Mouse (Mus musculus) midbrain, embryonic 15.5 days (tissue): ENCODE data around the gene Fntb. TPM values are rescaled to one million over a fixed set of nuclear protein-coding genes. Genes with fewer than 3 reads are reported as not detected.

Experiments used
- ATAC-seq: fragments of 200-750 bp; cut with Nextera tagmentation; replicated peaks from 2 replicates; pipeline ENCODE4 v1.8.0; 2017; ENCODE audit warnings: moderate TSS enrichment
- H3K27ac ChIP-seq: fragments of 300-500 bp; sonication (generic); 2 replicates; pipeline ENCODE4 v1.5.1; 2015; ENCODE audit warnings: mild to moderate bottlenecking, inconsistent platforms
- H3K27me3 ChIP-seq: fragments of 300-500 bp; sonication (generic); replicated peaks from 2 replicates; pipeline ENCODE4 v1.6.1; 2015; ENCODE audit warnings: inconsistent platforms
- H3K36me3 ChIP-seq: fragments of 300-500 bp; sonication (generic); replicated peaks from 2 replicates; pipeline ENCODE4 v1.6.1; 2015; ENCODE audit warnings: inconsistent platforms
- H3K4me1 ChIP-seq: fragments of 300-500 bp; sonication (generic); 2 replicates; pipeline ENCODE4 v1.6.1; 2015; ENCODE audit warnings: inconsistent platforms
- H3K4me2 ChIP-seq: fragments of 300-500 bp; sonication (generic); 2 replicates; pipeline ENCODE4 v1.6.1; 2015; ENCODE audit warnings: inconsistent platforms, mild to moderate bottlenecking, moderate library complexity
- H3K4me3 ChIP-seq: fragments of 300-500 bp; sonication (generic); 2 replicates; pipeline ENCODE4 v1.5.1; 2015; ENCODE audit warnings: mild to moderate bottlenecking, inconsistent platforms
- H3K9ac ChIP-seq: fragments of 300-500 bp; sonication (generic); 2 replicates; pipeline ENCODE4 v1.6.1; 2015; ENCODE audit warnings: mild to moderate bottlenecking, inconsistent platforms
- H3K9me3 ChIP-seq: fragments of 300-500 bp; sonication (generic); 2 replicates; pipeline ENCODE4 v1.6.1; 2016; ENCODE audit warnings: inconsistent platforms
- WGBS: fragments of 180-500 bp; shearing (Covaris S2); methylation state at CpG from one replicate; pipeline ENCODE4 v1.1.7; 2015; ENCODE audit warnings: mixed read lengths; 5-methylcytosine and 5-hydroxymethylcytosine counted together
- polyA plus RNA-seq: library from polyadenylated mRNA; unstranded; fragments of >200 nt; fragmentation: Nextera tagmentation; extraction: Ambion mirVana; gene quantifications from 2 replicates; pipeline ENCODE4 v1.2.1, GENCODE M21; 2015

Gene Fntb
- polyA plus RNA-seq, 1 experiment from 2014 or later, result 44.3 TPM

GRCm38 (mm10) chr12:76820615-76821014, 55.2 kb downstream of the Fntb start:
- ATAC-seq, result no peak
- H3K4me1 ChIP-seq, result peaks cover 41% of the 10 kb centered on the region

GRCm38 (mm10) chr12:76822002-76822650, 56.7 kb downstream of the Fntb start:
- Histone ChIP-seq H3K9me3 (no peaks in the 10 kb centered on the region), H3K36me3 (no peaks in the 10 kb centered on the region), H3K4me1 (peaks cover 41% of the 10 kb centered on the region), H3K4me3 (peak overlapping the region; percentile 83), H3K27ac (peak overlapping the region; percentile 87), H3K27me3 (peaks cover 6% of the 10 kb centered on the region; the same call in 1 of the 2 replicates), H3K4me2 (peak overlapping the region; percentile 78), H3K9ac (peak overlapping the region; percentile 90)
- ATAC-seq, result peak; percentile 77
- WGBS, result under 1% methylated on average over 62 of the region's 66 CpGs

More at GRCm38 (mm10) chr12:76820615-76821014, 55.2 kb downstream of the Fntb start:
- Histone ChIP-seq H3K36me3 (no peaks in the 10 kb centered on the region), H3K9ac (no peak overlapping the region), H3K9me3 (no peaks in the 10 kb centered on the region), H3K4me2 (peak overlapping the region; percentile 78), H3K4me3 (peak overlapping the region; percentile 83), H3K27ac (no peak overlapping the region), H3K27me3 (peaks cover 6% of the 10 kb centered on the region; the same call in 1 of the 2 replicates)
- WGBS, result 46% methylated on average over 4 of the region's 4 CpGs

GRCm38 (mm10) chr12:76822651-76823041, 57.3 kb downstream of the Fntb start, which contains the start of gene Rab15:
TSS of gene Rab15 (minus strand) at chr12:76822908.
- H3K27me3 ChIP-seq, result peaks cover 6% of the 10 kb centered on the region; the same call in 1 of the 2 replicates
- peak within 1 kb of the TSS; percentile 87 for H3K27ac ChIP-seq
- ATAC-seq, result peak; percentile 59
- peaks cover 38% of the 10 kb centered on the region for H3K4me1 ChIP-seq
- H3K36me3 ChIP-seq, result no peaks in the 10 kb centered on the region
- peak within 1 kb of the TSS; percentile 90 for H3K9ac ChIP-seq
- peak within 1 kb of the TSS; percentile 78 for H3K4me2 ChIP-seq
- WGBS, result 3% methylated on average over 17 of the region's 17 CpGs
- peak within 1 kb of the TSS; percentile 83 for H3K4me3 ChIP-seq
- H3K9me3 ChIP-seq, result no peaks in the 10 kb centered on the region

- WGBS, result 62% methylated on average over 4 of the region's 4 CpGs
- Histone ChIP-seq H3K36me3 (no peaks in the 10 kb centered on the region), H3K27ac (no peak overlapping the region), H3K9me3 (no peaks in the 10 kb centered on the region), H3K9ac (no peak overlapping the region), H3K27me3 (peaks cover 6% of the 10 kb centered on the region; the same call in 1 of the 2 replicates), H3K4me2 (no peak overlapping the region), H3K4me3 (no peak overlapping the region), H3K4me1 (peaks cover 15% of the 10 kb centered on the region)
- no peak for ATAC-seq
These were observed 59.9 kb downstream of the Fntb start for GRCm38 (mm10) chr12:76825283-76825682.

GRCm38 (mm10) chr12:76832704-76833103, 67.3 kb downstream of the Fntb start:
- H3K36me3 ChIP-seq, result no peaks in the 10 kb centered on the region
- peaks cover 3% of the 10 kb centered on the region; the same call in 1 of the 2 replicates for H3K4me1 ChIP-seq
- H3K27ac ChIP-seq, result no peak overlapping the region
- no peak overlapping the region for H3K4me2 ChIP-seq
- no peaks in the 10 kb centered on the region for H3K9me3 ChIP-seq
- no peak overlapping the region for H3K9ac ChIP-seq
- 4% methylated on average over 3 of the region's 3 CpGs for WGBS
- H3K4me3 ChIP-seq, result no peak overlapping the region
- no peaks in the 10 kb centered on the region for H3K27me3 ChIP-seq
- no peak for ATAC-seq

GRCm38 (mm10) chr12:76837101-76837843, 71.9 kb downstream of the Fntb start:
- peak overlapping the region; percentile 76 for H3K4me2 ChIP-seq
- under 1% methylated on average over 43 of the region's 43 CpGs for WGBS
- peak; percentile 98 for ATAC-seq

GRCm38 (mm10) chr12:76837844-76838650, 72.7 kb downstream of the Fntb start:
- Histone ChIP-seq H3K4me1 (peaks cover 16% of the 10 kb centered on the region), H3K36me3 (no peaks in the 10 kb centered on the region), H3K27me3 (no peaks in the 10 kb centered on the region), H3K4me2 (peak overlapping the region; percentile 76), H3K9ac (peak overlapping the region; percentile 80), H3K4me3 (peak overlapping the region; percentile 94), H3K27ac (peak overlapping the region; percentile 87), H3K9me3 (no peaks in the 10 kb centered on the region)
- WGBS, result 14% methylated on average over 21 of the region's 21 CpGs
- ATAC-seq, result no peak

More at GRCm38 (mm10) chr12:76837101-76837843, 71.9 kb downstream of the Fntb start:
- H3K27ac ChIP-seq, result peak overlapping the region; percentile 87
- no peaks in the 10 kb centered on the region for H3K9me3 ChIP-seq
- no peaks in the 10 kb centered on the region for H3K36me3 ChIP-seq
- peak overlapping the region; percentile 94 for H3K4me3 ChIP-seq
- peaks cover 16% of the 10 kb centered on the region for H3K4me1 ChIP-seq
- H3K9ac ChIP-seq, result peak overlapping the region; percentile 80
- H3K27me3 ChIP-seq, result no peaks in the 10 kb centered on the region

- H3K9me3 ChIP-seq, result no peaks in the 10 kb centered on the region
- H3K4me1 ChIP-seq, result peaks cover 16% of the 10 kb centered on the region
- no peak for ATAC-seq
- no peak overlapping the region for H3K27ac ChIP-seq
- no peaks in the 10 kb centered on the region for H3K27me3 ChIP-seq
- no peak overlapping the region for H3K4me2 ChIP-seq
- H3K9ac ChIP-seq, result no peak overlapping the region
- H3K4me3 ChIP-seq, result no peak overlapping the region
- no peaks in the 10 kb centered on the region for H3K36me3 ChIP-seq
- WGBS, result 96% methylated on average over 4 of the region's 4 CpGs
These were observed 73.9 kb downstream of the Fntb start for GRCm38 (mm10) chr12:76839298-76839697.

GRCm38 (mm10) chr12:76840081-76840480, 74.7 kb downstream of the Fntb start:
- H3K4me2 ChIP-seq, result no peak overlapping the region
- no peaks in the 10 kb centered on the region for H3K27me3 ChIP-seq
- H3K4me1 ChIP-seq, result peaks cover 16% of the 10 kb centered on the region
- no peaks in the 10 kb centered on the region for H3K9me3 ChIP-seq
- no peak overlapping the region for H3K9ac ChIP-seq
- no peaks in the 10 kb centered on the region for H3K36me3 ChIP-seq
- ATAC-seq, result no peak
- no peak overlapping the region for H3K4me3 ChIP-seq
- WGBS, result 82% methylated on average over 6 of the region's 6 CpGs
- H3K27ac ChIP-seq, result no peak overlapping the region

GRCm38 (mm10) chr12:76844346-76845061, 79.1 kb downstream of the Fntb start:
- Histone ChIP-seq H3K36me3 (no peaks in the 10 kb centered on the region), H3K4me2 (no peak overlapping the region), H3K4me1 (no peaks in the 10 kb centered on the region), H3K9me3 (no peaks in the 10 kb centered on the region), H3K9ac (no peak overlapping the region), H3K27me3 (no peaks in the 10 kb centered on the region), H3K4me3 (no peak overlapping the region), H3K27ac (no peak overlapping the region)
- 86% methylated on average over 15 of the region's 15 CpGs for WGBS
- ATAC-seq, result no peak

GRCm38 (mm10) chr12:76852419-76852818, 87.0 kb downstream of the Fntb start:
- Histone ChIP-seq H3K27ac (no peak overlapping the region), H3K9me3 (no peaks in the 10 kb centered on the region), H3K4me2 (no peak overlapping the region), H3K4me1 (no peaks in the 10 kb centered on the region), H3K36me3 (no peaks in the 10 kb centered on the region), H3K9ac (no peak overlapping the region), H3K4me3 (no peak overlapping the region), H3K27me3 (no peaks in the 10 kb centered on the region)
- 94% methylated on average over 2 of the region's 2 CpGs for WGBS
- ATAC-seq, result no peak
